Mouse (Mus musculus): ENCODE data around the gene Cog8. TPM values are rescaled to one million over a fixed set of nuclear protein-coding genes. Genes with fewer than 3 reads are reported as not detected.

The Cog8 gene
- polyA plus RNA-seq (2015; fragmentation: Nextera tagmentation; extraction: Ambion mirVana) = 14.1 and 14.6 TPM in 2 replicates

DNA sequence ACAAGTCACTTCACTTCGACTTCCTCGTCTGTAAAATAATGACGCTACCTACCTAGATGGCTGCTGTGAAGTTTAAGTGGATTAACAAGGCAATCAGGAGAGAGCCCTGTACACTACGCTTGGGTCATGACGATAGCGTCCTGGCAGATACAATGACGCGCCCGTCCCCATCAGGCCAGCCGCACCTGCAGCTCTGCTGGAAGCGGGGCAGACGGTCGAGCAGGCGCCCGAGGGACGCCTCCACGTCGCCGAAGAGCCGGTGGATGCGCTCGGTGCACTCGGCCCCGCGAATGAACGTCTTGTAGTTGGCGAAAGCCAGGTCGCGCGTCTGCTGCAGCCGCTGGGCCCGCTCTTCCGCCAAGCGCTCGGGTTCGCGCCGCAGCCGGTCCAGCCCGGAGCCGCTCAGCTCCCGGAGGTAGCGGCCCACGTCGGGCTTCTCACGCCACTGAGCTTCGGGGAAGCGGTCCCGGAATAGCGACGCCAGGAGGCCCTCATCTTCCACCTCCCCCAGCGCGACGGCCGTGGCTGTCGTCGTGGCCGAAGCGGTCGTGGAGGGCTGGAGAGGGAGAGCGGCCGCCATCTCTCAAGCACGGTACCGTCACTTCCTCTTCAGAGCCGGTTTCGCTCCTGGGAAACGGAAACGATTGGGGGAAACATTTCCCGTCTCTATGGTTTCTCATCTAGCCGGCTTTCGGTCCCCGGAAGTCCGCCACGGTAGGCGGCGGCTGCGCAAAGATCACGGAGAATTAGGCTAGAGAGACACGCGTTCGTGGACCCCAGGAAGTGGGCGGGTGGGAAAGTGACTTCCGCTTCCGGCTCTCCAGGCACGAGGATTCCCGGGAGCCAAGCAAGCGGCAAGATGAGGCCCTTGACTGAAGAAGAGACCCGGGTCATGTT lies at the start of gene Cog8, which contains the start of gene Nip7:
Gene Cog8, minus strand, starts transcription at position 614 of the 897 bp plus-strand sequence.
Gene Nip7, plus strand, starts transcription at position 802 of the 897 bp plus-strand sequence.
- ATAC-seq (ENCODE audit: low read depth) = peak; percentile 92
- Histone ChIP-seq H3K4me3 (ENCODE audit: low read depth, low read length) (peak within 1 kb of the TSS; percentile 100), H3K36me3 (ENCODE audit: control insufficient read depth, insufficient read depth) (peaks cover 34% of the 10 kb centered on the region), H3K9ac (ENCODE audit: low read depth, low read length) (peak within 1 kb of the TSS; percentile 92), H3K27me3 (ENCODE audit: control insufficient read depth, insufficient read depth, low read depth, low read length) (no peaks in the 10 kb centered on the region), H3K27ac (ENCODE audit: low read length) (peak within 1 kb of the TSS; percentile 89), H3K9me3 (replicated peaks; ENCODE audit: control insufficient read depth, low read length) (no peaks in the 10 kb centered on the region), H3K4me1 (ENCODE audit: control insufficient read depth, low read depth, low read length) (peaks cover 19% of the 10 kb centered on the region), H3K4me2 (ENCODE audit: low read depth, low read length) (peak within 1 kb of the TSS; percentile 93)
- WGBS (ENCODE audit: insufficient replicate concordance) = under 1% methylated on average over 88 of the region's 88 CpGs

DNA sequence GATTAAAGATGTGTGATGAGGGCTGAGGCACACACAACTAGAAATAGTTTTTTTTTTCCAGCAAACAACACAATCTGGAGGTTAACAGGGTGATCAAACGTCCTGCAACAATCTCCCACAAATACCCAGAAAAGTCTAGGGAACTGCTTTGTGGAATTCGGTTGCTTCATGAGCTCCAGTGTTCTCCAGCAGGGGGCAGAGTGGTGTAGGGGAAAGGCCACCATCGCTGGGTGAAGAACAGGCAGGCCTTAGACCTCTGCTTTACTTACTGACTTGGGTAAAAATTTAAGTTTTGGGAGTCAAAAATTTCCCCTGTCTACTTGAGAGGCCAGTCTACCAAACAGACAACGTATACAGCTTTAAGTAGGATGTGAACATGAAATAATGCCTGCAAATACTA lies 48.1 kb upstream of the Cog8 start:
- Histone ChIP-seq H3K9me3 (replicated peaks; ENCODE audit: control insufficient read depth, low read length) (no peaks in the 10 kb centered on the region), H3K4me1 (ENCODE audit: control insufficient read depth, low read depth, low read length) (no peaks in the 10 kb centered on the region), H3K4me3 (ENCODE audit: low read depth, low read length) (no peak overlapping the region), H3K4me2 (ENCODE audit: low read depth, low read length) (no peak overlapping the region), H3K36me3 (ENCODE audit: control insufficient read depth, insufficient read depth) (no peaks in the 10 kb centered on the region), H3K9ac (ENCODE audit: low read depth, low read length) (no peak overlapping the region), H3K27me3 (ENCODE audit: control insufficient read depth, insufficient read depth, low read depth, low read length) (no peaks in the 10 kb centered on the region), H3K27ac (ENCODE audit: low read length) (no peak overlapping the region)
- no peak for ATAC-seq (ENCODE audit: low read depth)
- WGBS (ENCODE audit: insufficient replicate concordance) = 11% methylated on average over 4 of the region's 4 CpGs

DNA sequence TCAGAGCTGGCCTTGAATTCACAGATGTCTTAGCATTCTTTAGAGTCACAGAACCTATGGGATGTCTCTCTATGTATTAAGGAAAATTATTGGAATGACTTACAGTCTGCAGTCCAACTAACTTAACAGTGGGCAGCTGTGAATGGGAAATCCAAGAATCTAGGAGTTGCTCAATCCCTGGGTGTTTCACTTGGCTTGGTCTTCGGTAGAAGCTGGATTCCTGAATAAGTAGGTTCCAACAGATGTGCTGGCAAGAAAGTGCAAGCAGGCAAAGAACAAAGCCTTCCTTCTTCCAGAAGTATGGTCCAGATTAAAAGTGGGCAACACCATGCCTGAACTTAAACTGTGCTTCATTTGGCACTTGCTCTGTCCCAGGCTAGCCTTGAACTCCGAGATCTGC lies 44.1 kb upstream of the Cog8 start:
- WGBS (ENCODE audit: insufficient replicate concordance) = 74% methylated on average over 2 of the region's 2 CpGs
- Histone ChIP-seq H3K9me3 (replicated peaks; ENCODE audit: control insufficient read depth, low read length) (no peaks in the 10 kb centered on the region), H3K9ac (ENCODE audit: low read depth, low read length) (no peak overlapping the region), H3K4me3 (ENCODE audit: low read depth, low read length) (no peak overlapping the region), H3K4me2 (ENCODE audit: low read depth, low read length) (no peak overlapping the region), H3K27ac (ENCODE audit: low read length) (no peak overlapping the region), H3K36me3 (ENCODE audit: control insufficient read depth, insufficient read depth) (no peaks in the 10 kb centered on the region), H3K4me1 (ENCODE audit: control insufficient read depth, low read depth, low read length) (peaks cover 4% of the 10 kb centered on the region), H3K27me3 (ENCODE audit: control insufficient read depth, insufficient read depth, low read depth, low read length) (no peaks in the 10 kb centered on the region)
- ATAC-seq (ENCODE audit: low read depth) = no peak

DNA sequence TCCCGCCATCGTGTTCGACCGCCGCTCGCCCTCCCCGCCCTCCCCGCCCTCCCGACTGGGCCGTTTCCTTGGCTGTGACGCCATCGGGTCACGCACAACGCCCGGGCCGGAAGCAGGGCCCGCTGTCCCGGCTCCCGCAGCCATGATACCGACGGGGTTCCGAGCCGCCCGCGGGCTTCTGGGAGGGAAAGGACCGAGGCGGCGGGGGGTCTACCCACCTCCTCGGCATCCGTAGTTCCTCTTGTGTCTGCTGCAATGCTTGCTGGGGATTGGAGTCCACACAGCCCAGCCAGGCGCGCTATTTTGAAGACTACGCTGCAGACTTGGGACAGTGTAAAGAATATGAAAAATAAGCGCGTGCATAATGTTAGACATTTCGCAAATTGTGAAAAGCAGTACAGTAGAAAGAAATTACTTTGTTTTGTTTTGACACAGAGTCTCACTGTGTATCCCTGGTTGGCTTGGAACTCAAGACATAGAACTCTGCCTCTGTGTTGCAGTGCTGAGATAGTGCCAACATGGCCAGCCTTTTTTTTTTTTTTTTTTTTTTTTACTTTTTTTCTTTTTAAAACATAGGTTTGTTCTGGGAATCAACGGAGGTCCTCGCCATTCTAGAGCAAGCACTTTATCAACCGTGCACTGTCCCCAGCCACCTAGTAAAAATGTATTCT lies 40.0 kb upstream of the Cog8 start, which contains the start of gene Terf2:
Gene Terf2, minus strand, starts transcription at position 182 of the 671 bp plus-strand sequence.
- no peaks in the 10 kb centered on the region for H3K9me3 ChIP-seq (replicated peaks; ENCODE audit: control insufficient read depth, low read length)
- H3K27me3 ChIP-seq (ENCODE audit: control insufficient read depth, insufficient read depth, low read depth, low read length) = no peaks in the 10 kb centered on the region
- WGBS (ENCODE audit: insufficient replicate concordance) = 2% methylated on average over 39 of the region's 39 CpGs
- no peaks in the 10 kb centered on the region; the same call in 1 of the 2 replicates for H3K36me3 ChIP-seq (ENCODE audit: control insufficient read depth, insufficient read depth)
- peak within 1 kb of the TSS; percentile 77 for H3K4me2 ChIP-seq (ENCODE audit: low read depth, low read length)
- H3K9ac ChIP-seq (ENCODE audit: low read depth, low read length) = peak within 1 kb of the TSS; percentile 95
- H3K4me1 ChIP-seq (ENCODE audit: control insufficient read depth, low read depth, low read length) = peaks cover 14% of the 10 kb centered on the region
- H3K27ac ChIP-seq (ENCODE audit: low read length) = peak within 1 kb of the TSS; percentile 95
- ATAC-seq (ENCODE audit: low read depth) = peak; percentile 89
- peak within 1 kb of the TSS; percentile 91 for H3K4me3 ChIP-seq (ENCODE audit: low read depth, low read length)

GRCm38 (mm10) chr8:107095717-107096365 lies 39.4 kb upstream of the Cog8 start:
- Histone ChIP-seq H3K4me1 (ENCODE audit: control insufficient read depth, low read depth, low read length) (peaks cover 14% of the 10 kb centered on the region), H3K36me3 (ENCODE audit: control insufficient read depth, insufficient read depth) (peaks cover 2% of the 10 kb centered on the region; the same call in 1 of the 2 replicates), H3K4me2 (ENCODE audit: low read depth, low read length) (peak overlapping the region; percentile 77), H3K27ac (ENCODE audit: low read length) (peak overlapping the region; percentile 95), H3K27me3 (ENCODE audit: control insufficient read depth, insufficient read depth, low read depth, low read length) (no peaks in the 10 kb centered on the region), H3K9ac (ENCODE audit: low read depth, low read length) (peak overlapping the region; percentile 95), H3K4me3 (ENCODE audit: low read depth, low read length) (peak overlapping the region; percentile 91), H3K9me3 (replicated peaks; ENCODE audit: control insufficient read depth, low read length) (no peaks in the 10 kb centered on the region)
- WGBS (ENCODE audit: insufficient replicate concordance) = under 1% methylated on average over 40 of the region's 53 CpGs
- peak; percentile 20 for ATAC-seq (ENCODE audit: low read depth)

- Histone ChIP-seq H3K36me3 (ENCODE audit: control insufficient read depth, insufficient read depth) (peaks cover 9% of the 10 kb centered on the region), H3K27ac (ENCODE audit: low read length) (no peak overlapping the region), H3K4me1 (ENCODE audit: control insufficient read depth, low read depth, low read length) (peaks cover 10% of the 10 kb centered on the region), H3K9me3 (replicated peaks; ENCODE audit: control insufficient read depth, low read length) (no peaks in the 10 kb centered on the region), H3K4me3 (ENCODE audit: low read depth, low read length) (no peak overlapping the region), H3K4me2 (ENCODE audit: low read depth, low read length) (no peak overlapping the region), H3K27me3 (ENCODE audit: control insufficient read depth, insufficient read depth, low read depth, low read length) (no peaks in the 10 kb centered on the region), H3K9ac (ENCODE audit: low read depth, low read length) (no peak overlapping the region)
- 91% methylated on average over 7 of the region's 7 CpGs for WGBS (ENCODE audit: insufficient replicate concordance)
- ATAC-seq (ENCODE audit: low read depth) = no peak
These were observed 34.0 kb upstream of the Cog8 start for GRCm38 (mm10) chr8:107090531-107090930.

DNA sequence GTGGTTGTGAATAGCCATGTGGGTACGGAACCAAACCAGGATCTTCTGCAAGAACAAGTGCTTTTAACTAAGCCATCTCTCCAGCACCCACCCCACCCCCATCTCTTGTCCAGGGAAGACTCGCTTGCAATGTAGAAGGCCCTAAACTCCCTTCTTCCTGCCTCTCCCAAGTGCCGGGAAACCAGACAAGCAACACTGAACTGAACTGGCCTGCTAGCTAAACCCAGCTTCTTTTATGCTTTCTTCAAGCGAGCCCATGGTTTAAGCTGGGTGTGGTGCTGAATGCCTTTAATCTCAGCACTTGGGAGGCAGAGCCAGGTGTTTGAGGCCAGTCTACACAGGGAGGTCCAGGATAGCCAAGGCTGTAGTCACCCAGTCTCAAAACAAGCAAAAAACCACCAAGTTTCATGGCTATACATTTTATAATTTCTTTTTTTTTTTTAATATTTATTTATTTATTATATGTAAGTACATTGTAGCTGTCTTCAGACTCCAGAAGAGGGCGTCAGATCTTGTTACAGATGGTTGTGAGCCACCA lies 32.1 kb upstream of the Cog8 start:
- peaks cover 13% of the 10 kb centered on the region for H3K36me3 ChIP-seq (ENCODE audit: control insufficient read depth, insufficient read depth)
- H3K9me3 ChIP-seq (replicated peaks; ENCODE audit: control insufficient read depth, low read length) = no peaks in the 10 kb centered on the region
- H3K4me2 ChIP-seq (ENCODE audit: low read depth, low read length) = no peak overlapping the region
- no peak for ATAC-seq (ENCODE audit: low read depth)
- H3K4me3 ChIP-seq (ENCODE audit: low read depth, low read length) = no peak overlapping the region
- H3K4me1 ChIP-seq (ENCODE audit: control insufficient read depth, low read depth, low read length) = no peaks in the 10 kb centered on the region
- WGBS (ENCODE audit: insufficient replicate concordance) = 85% methylated on average over 5 of the region's 5 CpGs
- H3K27ac ChIP-seq (ENCODE audit: low read length) = no peak overlapping the region
- no peaks in the 10 kb centered on the region for H3K27me3 ChIP-seq (ENCODE audit: control insufficient read depth, insufficient read depth, low read depth, low read length)
- no peak overlapping the region for H3K9ac ChIP-seq (ENCODE audit: low read depth, low read length)

GRCm38 (mm10) chr8:107086018-107086417 lies 29.5 kb upstream of the Cog8 start:
- H3K9ac ChIP-seq (ENCODE audit: low read depth, low read length) = no peak overlapping the region
- no peaks in the 10 kb centered on the region for H3K27me3 ChIP-seq (ENCODE audit: control insufficient read depth, insufficient read depth, low read depth, low read length)
- H3K27ac ChIP-seq (ENCODE audit: low read length) = no peak overlapping the region
- no peak overlapping the region for H3K4me2 ChIP-seq (ENCODE audit: low read depth, low read length)
- H3K36me3 ChIP-seq (ENCODE audit: control insufficient read depth, insufficient read depth) = peaks cover 20% of the 10 kb centered on the region
- H3K4me3 ChIP-seq (ENCODE audit: low read depth, low read length) = no peak overlapping the region
- no peak for ATAC-seq (ENCODE audit: low read depth)
- no peaks in the 10 kb centered on the region for H3K4me1 ChIP-seq (ENCODE audit: control insufficient read depth, low read depth, low read length)
- WGBS (ENCODE audit: insufficient replicate concordance) = 90% methylated on average over 5 of the region's 5 CpGs
- no peaks in the 10 kb centered on the region for H3K9me3 ChIP-seq (replicated peaks; ENCODE audit: control insufficient read depth, low read length)

All from liver, embryonic 16.5 days (tissue).